Mouse (Mus musculus) kidney, postnatal 14 days (tissue): ENCODE results near the gene Mrgprg.

Experiments
- DNase-seq: peaks from one replicate; pipeline ENCODE4 v3.0.0; 2022; ENCODE audit warnings: mixed read lengths

The Mrgprg gene

GRCm38 (mm10) chr7:143755357-143756124, 11.3 kb downstream of the Mrgprg start:
- no peak for DNase-seq

GRCm38 (mm10) chr7:143753990-143754715, 12.6 kb downstream of the Mrgprg start:
- peak; percentile 71 for DNase-seq

- no peak for DNase-seq
Observed at GRCm38 (mm10) chr7:143752606-143753005, 14.2 kb downstream of the Mrgprg start.

GRCm38 (mm10) chr7:143752056-143752455, 14.7 kb downstream of the Mrgprg start:
- DNase-seq = no peak

- DNase-seq = no peak
Observed at GRCm38 (mm10) chr7:143751380-143751779, 15.4 kb downstream of the Mrgprg start.

- no peak for DNase-seq
Observed at GRCm38 (mm10) chr7:143749045-143749444, 17.7 kb downstream of the Mrgprg start.

- DNase-seq = peak; percentile 91
Observed at GRCm38 (mm10) chr7:143748041-143748868, 18.5 kb downstream of the Mrgprg start.

- no peak for DNase-seq
Observed at GRCm38 (mm10) chr7:143740653-143741052, 26.1 kb downstream of the Mrgprg start.

GRCm38 (mm10) chr7:143739511-143740461, 27.0 kb downstream of the Mrgprg start:
- peak; percentile 91 for DNase-seq

GRCm38 (mm10) chr7:143738601-143739006, 28.2 kb downstream of the Mrgprg start:
- peak; percentile 39 for DNase-seq

- no peak for DNase-seq
Observed at GRCm38 (mm10) chr7:143738194-143738593, 28.6 kb downstream of the Mrgprg start.

- DNase-seq = no peak
Observed at GRCm38 (mm10) chr7:143733746-143734145, 33.0 kb downstream of the Mrgprg start.

GRCm38 (mm10) chr7:143729886-143730285, 36.9 kb downstream of the Mrgprg start:
- DNase-seq = peak; percentile 57

GRCm38 (mm10) chr7:143726396-143726795, 40.4 kb downstream of the Mrgprg start:
- no peak for DNase-seq

- DNase-seq = no peak
Observed at GRCm38 (mm10) chr7:143723841-143724240, 43.0 kb downstream of the Mrgprg start.

- DNase-seq = no peak
Observed at GRCm38 (mm10) chr7:143722646-143723045, 44.1 kb downstream of the Mrgprg start.

- peak; percentile 69 for DNase-seq
Observed at GRCm38 (mm10) chr7:143717811-143718210, 49.0 kb downstream of the Mrgprg start.
